Mouse (Mus musculus) ES-E14 (cell line): Measurements from ENCODE around the gene Ssc5d. TPM values are rescaled to one million over a fixed set of nuclear protein-coding genes. Genes with fewer than 3 reads are reported as not detected.

Source experiments
- DNase-seq: peaks from one replicate; pipeline ENCODE4 v3.0.0-alpha.2; 2013; ENCODE audit warnings: low read depth, low spot score
- H3K27ac ChIP-seq: 2 replicates; pipeline ENCODE4 v1.5.1; 2012; ENCODE audit warnings: low read depth, mild to moderate bottlenecking, low read length, moderate library complexity, mixed read lengths; ENCODE audit not compliant: poor library complexity, insufficient read depth, severe bottlenecking
- H3K36me3 ChIP-seq: 2 replicates; pipeline ENCODE4 v1.6.1; 2012; ENCODE audit warnings: mild to moderate bottlenecking, low read length, moderate library complexity, mixed read lengths; ENCODE audit not compliant: control insufficient read depth, poor library complexity, insufficient read depth, severe bottlenecking
- H3K4me1 ChIP-seq, 2 experiments: fragments of 150-350 bp in 1 of 2; sonication (generic) in 1 of 2; 2 replicates each; pipeline ENCODE4 v1.6.1; 2012; ENCODE audit warnings: low read length in 2 of 2, mild to moderate bottlenecking in 1 of 2, mixed read lengths in 1 of 2; ENCODE audit not compliant: control insufficient read depth in 2 of 2, insufficient read depth in 2 of 2, poor library complexity in 1 of 2
- H3K4me3 ChIP-seq, 2 experiments: fragments of 150-350 bp in 1 of 2; sonication (generic) in 1 of 2; 2 replicates each; pipeline ENCODE4 v1.5.1; 2012; ENCODE audit warnings: low read length in 2 of 2, low read depth in 1 of 2, mild to moderate bottlenecking in 1 of 2, mixed read lengths in 1 of 2; ENCODE audit not compliant: insufficient read depth in 1 of 2, poor library complexity in 1 of 2, severe bottlenecking in 1 of 2
- H3K9ac ChIP-seq: 2 replicates; pipeline ENCODE4 v1.6.1; 2012; ENCODE audit warnings: low read depth, mild to moderate bottlenecking, low read length, mixed read lengths; ENCODE audit not compliant: poor library complexity, insufficient read depth, severe bottlenecking
- H3K9me3 ChIP-seq: fragments of 150-350 bp; sonication (generic); 2 replicates; pipeline ENCODE4 v1.6.1; 2012; ENCODE audit warnings: low read depth, mild to moderate bottlenecking, low read length; ENCODE audit not compliant: control insufficient read depth, insufficient read depth
- CHD2 ChIP-seq: IDR thresholded peaks from 2 replicates; pipeline ENCODE4 v1.6.1; 2014; ENCODE audit warnings: mild to moderate bottlenecking, low read depth, low read length, inconsistent platforms
- HCFC1 ChIP-seq: IDR thresholded peaks from 2 replicates; pipeline ENCODE4 v1.6.1; 2012; ENCODE audit warnings: low read length, inconsistent platforms, borderline replicate concordance; ENCODE audit not compliant: insufficient read depth
- MAFK ChIP-seq: IDR thresholded peaks from 2 replicates; pipeline ENCODE4 v1.6.1; 2014; ENCODE audit warnings: mild to moderate bottlenecking, low read depth, low read length, inconsistent platforms; ENCODE audit not compliant: insufficient read depth
- ZC3H11A ChIP-seq: IDR thresholded peaks from 2 replicates; pipeline ENCODE4 v1.6.1; 2012; ENCODE audit warnings: low read depth, mild to moderate bottlenecking, inconsistent platforms, low read length, borderline replicate concordance
- ZNF384 ChIP-seq: IDR thresholded peaks from 2 replicates; pipeline ENCODE4 v1.6.1; 2012; ENCODE audit warnings: low read depth, low read length, inconsistent platforms
- in situ Hi-C, 2 experiments: fragments of 600-800 bp; cut with MboI; formaldehyde crosslinking; loops; one replicate each; pipeline ENCODE4 v1.15.1; 2025; ENCODE audit warnings: low sequenced_read_pairs in 2 of 2, inconsistent platforms in 1 of 2; ENCODE audit not compliant: unreplicated experiment in 2 of 2
- total RNA-seq: library from RNA; depleted of rRNA; stranded (reverse); fragments of 300-350 nt; gene quantifications from 2 replicates; pipeline ENCODE4 v1.2.3, GENCODE M21; 2012

Gene Ssc5d
- total RNA-seq, 1 experiment, result 0.94 TPM

DNA sequence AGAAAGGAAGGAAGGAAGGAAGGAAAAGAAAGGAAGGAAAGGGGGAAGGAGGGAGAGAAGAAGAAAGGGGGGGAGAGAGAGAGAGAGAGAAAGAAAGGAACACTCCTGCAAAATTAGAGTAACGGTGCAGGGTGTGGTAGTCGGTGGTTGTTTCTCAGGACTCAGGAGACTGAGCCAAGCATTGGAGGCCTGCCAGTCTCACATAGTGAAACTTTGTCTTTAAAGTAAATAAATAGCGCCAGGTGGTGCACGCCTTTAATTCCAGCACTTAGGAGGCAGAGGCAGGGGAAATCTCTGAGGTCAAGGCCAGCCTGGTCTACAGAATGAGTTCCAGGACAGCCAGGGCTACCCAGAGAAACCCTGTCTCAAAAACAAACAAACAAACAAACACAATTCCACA is 38.9 kb upstream of the Ssc5d start:
- Histone ChIP-seq H3K4me1 (peaks cover 0 to 6% of the 10 kb centered on the region in 2 experiments; a peak in 1 of 4 replicates), H3K9ac (no peak overlapping the region), H3K4me3 (no peak overlapping the region), H3K27ac (no peak overlapping the region), H3K36me3 (no peaks in the 10 kb centered on the region; the same call in 1 of the 2 replicates), H3K9me3 (no peaks in the 10 kb centered on the region)
- no peak for DNase-seq
- TF ChIP-seq ZC3H11A (no peak), CHD2 (no peak), MAFK (no peak)
- in situ Hi-C loops, result no loop called here

- in situ Hi-C loops, result no loop called here
- Histone ChIP-seq H3K36me3 (no peaks in the 10 kb centered on the region; the same call in 1 of the 2 replicates), H3K9me3 (no peaks in the 10 kb centered on the region), H3K4me1 (peaks cover 7 to 36% of the 10 kb centered on the region in 2 experiments), H3K9ac (peak overlapping the region; percentile 51; the same call in 1 of the 2 replicates), H3K27ac (peak overlapping the region; percentile 56; the same call in 1 of the 2 replicates), H3K4me3 (peak overlapping the region in 1 of 2 experiments; percentile 8; a peak in 1 of 4 replicates)
- TF ChIP-seq ZC3H11A (no peak), MAFK (no peak), ZNF384 (no peak), HCFC1 (no peak), CHD2 (no peak)
- no peak for DNase-seq
Observed at GRCm38 (mm10) chr7:4895186-4895585, 30.4 kb upstream of the Ssc5d start.

- no peak for DNase-seq
- Histone ChIP-seq H3K27ac (peak overlapping the region; percentile 68; the same call in 1 of the 2 replicates), H3K9me3 (no peaks in the 10 kb centered on the region), H3K9ac (peak overlapping the region; percentile 69), H3K4me3 (peak overlapping the region; percentile 47 to 59), H3K36me3 (peaks cover 3% of the 10 kb centered on the region; the same call in 1 of the 2 replicates), H3K4me1 (peaks cover 8 to 36% of the 10 kb centered on the region in 2 experiments)
- TF ChIP-seq CHD2, result no peak
- no peak for TF ChIP-seq MAFK
- in situ Hi-C loops, result no loop called here
Observed at GRCm38 (mm10) chr7:4898851-4899648, 26.5 kb upstream of the Ssc5d start.

DNA sequence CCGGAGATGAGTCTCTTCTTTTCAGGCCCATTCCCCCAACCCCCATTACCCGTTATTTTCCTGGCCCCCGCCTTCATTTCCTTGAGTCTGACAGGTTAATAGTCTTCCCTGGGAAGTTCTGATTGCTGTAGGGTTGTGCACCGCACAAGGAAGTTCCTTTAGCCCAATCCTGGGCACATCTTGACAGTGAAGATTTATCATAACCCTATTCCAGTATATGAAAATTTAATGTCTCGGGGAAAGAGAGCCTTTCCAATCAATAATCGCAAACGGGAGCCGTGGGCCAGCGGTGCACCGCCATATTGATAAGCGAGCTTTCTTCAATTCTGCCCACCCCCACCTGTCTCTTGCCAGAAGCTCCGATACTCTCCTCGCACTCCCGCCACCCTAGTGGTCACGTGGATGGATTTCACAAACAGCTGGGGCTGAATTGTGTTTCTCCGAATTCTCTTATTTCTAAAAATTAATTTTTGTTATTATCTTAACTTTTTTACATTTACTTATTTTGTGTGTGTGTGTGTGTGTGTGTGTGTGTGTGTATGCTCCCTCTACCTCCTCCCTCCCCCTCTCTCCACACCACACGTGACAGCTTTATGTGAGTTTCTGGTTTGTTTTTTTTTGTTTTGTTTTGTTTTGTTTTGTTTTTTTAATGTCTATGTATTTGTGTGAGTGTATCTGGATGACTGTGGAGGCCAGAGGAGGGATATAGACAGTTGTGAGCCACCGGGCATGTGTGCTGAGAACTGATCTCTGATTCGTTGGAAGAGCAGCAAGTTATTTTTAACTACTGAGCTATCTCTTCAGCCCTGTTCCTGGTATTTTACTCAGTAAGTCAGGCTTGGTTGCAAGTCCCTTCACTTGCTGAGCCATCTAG is 25.7 kb upstream of the Ssc5d start:
- no peak for DNase-seq
- Histone ChIP-seq H3K4me1 (peaks cover 6 to 30% of the 10 kb centered on the region in 2 experiments; a peak in 3 of 4 replicates), H3K9me3 (no peaks in the 10 kb centered on the region), H3K4me3 (peak overlapping the region; percentile 47 to 59), H3K36me3 (0 out of 2 replicates have a peak, but pooled peaks cover 3% of the 10 kb centered on the region), H3K9ac (peak overlapping the region; percentile 69; the same call in 1 of the 2 replicates), H3K27ac (peak overlapping the region; percentile 80; the same call in 1 of the 2 replicates)
- no peak for TF ChIP-seq HCFC1
- TF ChIP-seq CHD2, result no peak
- TF ChIP-seq MAFK, result no peak
- no peak for TF ChIP-seq ZNF384
- no peak for TF ChIP-seq ZC3H11A
- in situ Hi-C loops, result no loop called here
